Mouse (Mus musculus) regulatory T cell (primary cell): ENCODE measurements around the gene Clec11a.
"Not testable (repeated sequence)": the region's sequence is repeated elsewhere in the genome, so short reads cannot be mapped to it uniquely, and the experiment has no call there.

ENCODE experiments used
- in situ Hi-C: fragments of 300-600 bp; cut with MboI, MseI; formaldehyde crosslinking; loops from one replicate; pipeline ENCODE4 v1.15.1; 2025; ENCODE audit warnings: high pct_unique_total_duplicates

The Clec11a gene

GRCm38 (mm10) chr7:44326614-44327013 lies 19.9 kb upstream of the Clec11a start:
- in situ Hi-C loops, result no loop called here

DNA sequence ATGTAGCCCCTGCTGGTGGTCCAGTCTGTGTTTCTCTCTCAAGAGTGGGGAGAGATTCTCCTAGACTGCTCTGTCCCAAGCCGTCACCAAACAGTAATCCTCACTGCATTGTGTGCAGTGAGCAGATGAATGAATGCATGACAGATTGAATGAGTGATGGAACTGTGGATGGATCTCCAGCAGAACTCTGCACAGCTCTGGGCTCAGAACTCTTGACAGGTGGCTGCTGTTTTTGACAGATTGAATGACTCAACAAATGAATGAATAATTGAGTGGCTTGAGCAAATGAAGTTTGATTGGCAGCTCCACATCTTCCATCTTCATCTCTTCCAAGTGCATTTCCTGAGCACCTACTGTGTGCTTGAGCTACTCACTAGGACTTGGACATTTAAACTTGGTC lies 15.6 kb upstream of the Clec11a start:
- in situ Hi-C loops, result no loop called here

- in situ Hi-C loops, result no loop called here
These were observed 14.2 kb upstream of the Clec11a start for GRCm38 (mm10) chr7:44320886-44321285.

GRCm38 (mm10) chr7:44317913-44318312 lies 11.2 kb upstream of the Clec11a start:
- in situ Hi-C loops, result no loop called here

- in situ Hi-C loops, result loop anchor here (5.0 kb wide), 2 partner anchors 40 to 45 kb away; no protein-coding TSS in a partner anchor
These were observed 5.8 kb upstream of the Clec11a start for GRCm38 (mm10) chr7:44312484-44312883.

DNA sequence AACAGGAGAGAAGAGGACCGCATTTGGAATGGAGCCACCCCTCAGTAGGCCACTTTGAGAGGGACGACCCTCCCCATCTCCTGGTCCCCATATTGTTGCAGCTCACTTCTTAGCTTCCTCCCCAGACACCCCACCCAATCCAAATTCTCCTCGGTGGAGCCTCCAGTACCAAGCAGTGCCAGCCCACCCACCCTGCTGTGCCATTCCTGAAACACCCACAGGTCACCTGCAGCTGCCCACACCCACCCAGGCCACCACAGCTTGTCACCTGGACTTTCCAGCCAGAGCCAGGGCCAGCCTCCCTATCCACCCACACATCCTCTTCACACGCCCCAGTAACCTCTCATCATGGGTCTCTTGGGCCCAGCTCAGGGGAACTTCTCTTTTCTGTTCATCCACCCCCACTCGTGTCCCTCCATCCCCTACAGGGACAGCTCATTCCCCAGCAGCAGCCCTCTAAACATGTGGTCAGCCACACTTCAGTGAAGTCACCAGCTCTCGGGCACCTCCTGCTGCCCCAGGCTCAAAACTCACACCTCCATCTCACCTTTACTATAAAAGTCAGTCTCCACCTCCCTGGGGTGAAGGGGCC lies 5.1 kb upstream of the Clec11a start:
- in situ Hi-C loops, result loop anchor here (5.0 kb wide), 2 partner anchors 40 to 45 kb away; no protein-coding TSS in a partner anchor

- in situ Hi-C loops, result loop anchor here (5.0 kb wide), 2 partner anchors 41 to 44 kb away; no protein-coding TSS in a partner anchor
These were observed 4.4 kb upstream of the Clec11a start for GRCm38 (mm10) chr7:44310878-44311712.

GRCm38 (mm10) chr7:44310285-44310877 lies 3.7 kb upstream of the Clec11a start:
- in situ Hi-C loops, result loop anchor here (5.0 kb wide), 2 partner anchors 42 to 43 kb away; no protein-coding TSS in a partner anchor

GRCm38 (mm10) chr7:44309475-44310284 lies 3.0 kb upstream of the Clec11a start, which contains the start of gene Shank1:
Gene Shank1 (plus strand): TSS chr7:44310253.
- in situ Hi-C loops, result loop anchor here (5.0 kb wide), 2 partner anchors 42 to 43 kb away; no protein-coding TSS in a partner anchor

GRCm38 (mm10) chr7:44307261-44308020 lies 739 bp upstream of the Clec11a start:
- in situ Hi-C loops, result no loop called here

- in situ Hi-C loops, result no loop called here
These were observed 1.0 kb downstream of the Clec11a start for GRCm38 (mm10) chr7:44305686-44306085.

DNA sequence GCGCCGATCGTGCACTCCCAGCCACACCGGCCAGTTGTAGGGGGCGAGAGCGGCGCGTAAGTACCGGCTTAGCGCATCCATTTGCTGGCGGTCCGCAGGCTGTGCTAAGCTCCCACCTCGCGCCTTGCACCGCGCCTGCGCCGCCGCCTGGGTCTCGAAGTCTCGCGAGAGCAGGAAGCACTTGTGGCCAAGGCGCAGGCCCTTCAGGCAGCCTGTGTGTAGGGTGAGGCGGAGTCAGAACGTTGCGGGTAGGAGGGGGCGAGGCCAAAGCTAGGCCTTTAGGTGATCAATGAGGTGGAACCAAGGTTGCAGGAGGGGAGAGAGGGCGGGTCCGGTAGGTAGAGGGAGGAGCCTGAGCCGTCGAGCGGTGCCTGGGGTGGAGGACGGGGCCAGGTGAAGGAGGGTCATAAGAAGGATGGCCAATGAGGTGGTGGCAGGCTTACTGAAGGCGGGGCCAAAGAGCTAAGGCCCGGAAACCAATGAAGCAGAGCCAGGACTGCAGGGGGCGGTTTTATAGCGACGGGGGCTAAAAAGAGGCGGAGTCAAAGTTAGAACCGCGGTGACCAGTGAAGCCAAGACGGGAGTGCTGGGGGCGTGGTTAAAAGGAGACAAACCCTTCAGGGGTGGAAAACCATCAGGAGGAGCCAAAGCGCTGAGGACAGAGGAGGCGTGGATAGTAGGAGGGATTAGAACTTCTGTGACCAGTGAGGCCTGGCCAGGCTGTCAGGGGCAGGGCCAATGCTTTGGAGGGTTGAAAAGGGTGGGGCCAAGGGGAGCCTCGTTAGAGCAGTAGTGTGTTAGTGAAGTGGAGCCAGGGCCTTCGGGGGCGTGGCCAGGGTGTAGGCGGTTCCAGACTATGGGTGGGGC lies 1.7 kb downstream of the Clec11a start:
- in situ Hi-C loops, result no loop called here

- in situ Hi-C loops, result no loop called here
These were observed 2.3 kb downstream of the Clec11a start for GRCm38 (mm10) chr7:44304463-44304774.

DNA sequence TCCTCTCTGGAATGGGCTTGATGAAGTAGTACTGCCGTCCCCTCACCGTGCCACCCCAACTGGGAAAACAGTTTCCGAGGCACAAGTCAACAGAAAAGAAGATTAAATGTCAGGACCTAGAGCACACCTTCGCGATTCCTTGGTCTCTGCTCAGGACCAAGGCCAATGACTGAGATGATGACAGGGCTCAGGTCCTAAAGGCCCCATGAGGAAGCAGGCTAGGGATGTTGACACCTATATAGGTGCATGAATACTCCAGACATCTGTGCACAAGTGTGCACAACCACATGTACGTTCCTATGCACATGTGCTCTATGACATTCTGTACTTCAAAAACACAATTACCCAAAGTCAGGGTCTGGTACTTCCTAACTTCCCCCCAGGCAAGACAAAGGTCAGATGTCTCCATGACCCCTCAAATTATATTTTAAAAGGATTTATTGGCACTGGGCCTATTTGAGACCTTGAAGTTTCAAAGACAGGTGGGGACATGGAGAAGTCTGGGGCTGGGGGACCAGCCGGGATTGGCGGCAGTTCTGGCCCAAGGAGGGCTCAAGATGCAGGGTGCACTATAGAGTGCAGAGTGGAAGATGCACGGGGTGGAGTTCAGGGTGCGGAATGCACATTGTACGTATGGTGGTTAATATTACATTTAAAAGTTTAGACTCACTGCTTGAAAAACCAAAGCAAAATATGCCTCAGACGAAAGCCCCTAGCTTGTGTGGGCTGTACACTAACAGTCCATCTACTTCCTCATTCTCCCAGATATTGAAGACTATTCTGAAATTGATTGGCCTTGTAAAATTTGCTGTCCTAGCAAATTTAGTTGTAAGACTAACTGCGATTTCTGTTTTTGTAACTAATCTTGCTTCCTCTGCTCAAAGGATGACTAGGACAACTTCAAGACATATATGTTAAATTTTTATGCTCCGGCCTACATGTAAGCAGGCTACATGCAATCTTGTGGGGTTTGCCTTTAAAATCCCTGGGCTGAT lies 3.1 kb downstream of the Clec11a start:
- in situ Hi-C loops, result no loop called here

- in situ Hi-C loops, result not testable (repeated sequence)
These were observed 9.2 kb downstream of the Clec11a start for GRCm38 (mm10) chr7:44297501-44297900.

DNA sequence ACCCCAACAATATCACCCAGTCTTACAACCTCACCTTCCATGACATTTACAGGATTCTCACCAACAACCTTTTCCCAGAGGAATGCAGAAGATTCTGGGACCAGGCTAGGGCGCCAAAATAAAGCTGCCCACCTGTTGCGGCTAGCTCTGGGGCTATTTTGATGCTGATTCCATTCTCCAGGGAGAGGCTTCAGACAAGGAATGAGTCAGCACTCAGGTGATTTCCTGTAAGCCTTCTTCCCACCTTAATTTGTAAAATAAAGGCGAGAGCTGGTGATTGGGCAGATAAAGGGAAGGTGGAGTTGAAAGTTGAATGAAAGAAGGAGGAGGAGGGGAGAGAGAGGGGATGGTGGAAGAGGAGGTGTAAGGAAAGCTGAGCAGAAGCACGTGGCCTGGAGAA lies 15.3 kb downstream of the Clec11a start:
- in situ Hi-C loops, result no loop called here

GRCm38 (mm10) chr7:44290986-44291385 lies 15.7 kb downstream of the Clec11a start:
- in situ Hi-C loops, result no loop called here

DNA sequence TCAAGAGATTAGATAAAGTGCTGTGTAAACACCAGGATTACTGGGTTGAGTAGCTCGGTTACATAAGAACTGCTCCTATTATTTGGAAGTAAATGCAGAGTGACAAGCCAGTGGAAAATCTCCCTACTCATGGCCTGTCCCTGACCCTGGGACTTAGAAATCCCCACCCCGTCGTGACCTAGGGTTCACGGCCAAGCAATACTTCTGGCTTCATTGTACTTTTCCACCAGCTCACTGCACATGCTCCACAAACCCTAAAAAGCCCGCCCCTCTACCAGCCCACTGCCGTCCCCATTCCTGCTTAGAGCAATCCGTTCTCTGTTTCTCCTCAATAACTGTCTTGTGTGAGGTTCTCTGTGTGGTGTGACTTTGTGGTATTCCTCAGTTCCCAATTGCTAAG lies 18.9 kb downstream of the Clec11a start:
- in situ Hi-C loops, result no loop called here

- in situ Hi-C loops, result no loop called here
These were observed 25.1 kb downstream of the Clec11a start for GRCm38 (mm10) chr7:44281586-44281985.
